9 mouse cellular contexts compared by ENCODE assay signal in the genomic region with DNA sequence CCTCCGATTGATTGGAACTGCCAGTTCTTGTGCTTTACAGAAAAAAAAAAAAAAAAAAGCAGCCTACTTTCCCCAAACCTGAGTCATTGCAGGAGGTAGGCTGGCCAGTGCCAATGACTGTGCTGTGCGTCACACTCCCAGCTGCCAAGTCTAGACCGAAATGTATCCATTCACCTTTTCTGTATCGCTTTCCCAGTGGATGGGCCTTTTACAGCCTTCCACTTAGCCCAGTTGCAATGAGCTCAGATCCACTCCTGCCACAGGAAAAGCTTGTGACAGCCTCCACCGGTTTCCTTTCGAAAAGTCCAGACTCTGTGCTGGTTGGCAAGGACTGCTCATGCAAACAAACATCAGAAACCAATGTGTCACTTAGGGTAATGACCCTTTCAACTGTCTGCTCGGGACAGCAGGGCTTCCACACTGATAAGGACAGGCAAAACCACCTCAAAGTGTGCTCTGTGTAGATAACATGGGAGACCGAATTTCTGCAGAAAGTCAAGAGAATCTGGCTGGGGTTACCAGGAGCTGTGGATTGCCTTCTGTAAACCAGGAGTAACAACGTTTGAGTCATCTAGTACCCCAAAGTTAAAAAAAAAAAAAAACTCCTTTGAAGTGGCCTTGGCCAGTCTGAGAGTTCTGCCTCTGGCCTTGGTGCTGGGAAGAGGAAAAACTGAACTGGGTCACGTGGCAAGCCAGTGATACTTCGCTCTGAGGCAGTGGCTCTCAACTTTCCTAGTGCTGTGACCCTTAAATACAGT. TPM values are rescaled to one million over a fixed set of nuclear protein-coding genes. Genes with fewer than 3 reads are reported as not detected.
DNase-seq lines count a peak whose midpoint lies in the region; ATAC-seq and TF ChIP-seq lines count a peak whose summit lies in the region.
"Had no signal": no experiment of that assay in that cellular context is flagged by ENCODE, and none has a peak within 500 bp of the region (broad histone marks: within the 10 kb centered on the region; RNA-seq: fewer than 3 reads in every experiment).

No protein-coding gene starts in this region.

- H3K4me3 ChIP-seq in heart, postnatal 0 days (ENCODE audit: low read depth, low read length) = no peak overlapping the region
- H3K4me3 ChIP-seq in CH12.LX (replicated peaks in 1 of 3; ENCODE audit: low read depth in 2 of 3, low read length in 2 of 3, poor library complexity in 1 of 3) = no peak overlapping the region
- H3K4me3 ChIP-seq in bone marrow, adult 2 months (replicated peaks; ENCODE audit: control insufficient read depth, low read depth, low read length) = peak overlapping the region; percentile 15
- H3K4me3 ChIP-seq in liver, embryonic 16.5 days (ENCODE audit: low read depth, low read length) = peak overlapping the region; percentile 50

- no peak overlapping the region for H3K4me2 ChIP-seq in heart, postnatal 0 days (ENCODE audit: low read depth, low read length)
- no peak overlapping the region for H3K4me2 ChIP-seq in CH12.LX (ENCODE audit: insufficient read depth, low read depth, poor library complexity, severe bottlenecking)
- H3K4me2 ChIP-seq in liver, embryonic 16.5 days (ENCODE audit: low read depth, low read length) = peak overlapping the region; percentile 76

- 35% methylated on average over 11 of the region's 11 CpGs for WGBS in heart, postnatal 0 days
- 16% methylated on average over 11 of the region's 11 CpGs for WGBS in bone marrow, adult 2 months
- WGBS in liver, embryonic 16.5 days (ENCODE audit: insufficient replicate concordance) = 10% methylated on average over 11 of the region's 11 CpGs

- intact Hi-C loops in heart, postnatal 36 days (cut with DNase I) = no loop called here

- dilution Hi-C loops in CH12.LX (cut with MboI; ENCODE audit: extremely low pct_ligation_motif_present, extremely low pct_unique_long_range_greater_than_20kb, low sequenced_read_pairs) = no loop called here

- peaks cover 9% of the 10 kb centered on the region; the same call in 1 of the 2 replicates for H3K36me3 ChIP-seq in heart, postnatal 0 days (replicated peaks; ENCODE audit: control insufficient read depth, insufficient read depth, low read length)
- H3K36me3 ChIP-seq in CH12.LX (replicated peaks in 1 of 2; ENCODE audit: control insufficient read depth in 1 of 2, insufficient read depth in 1 of 2, low read length in 1 of 2) = peaks cover 37 to 48% of the 10 kb centered on the region in 2 experiments
- H3K36me3 ChIP-seq in liver, embryonic 16.5 days (ENCODE audit: control insufficient read depth, insufficient read depth) = peaks cover 30% of the 10 kb centered on the region

- TF ChIP-seq CTCF in heart, postnatal 0 days (IDR thresholded peaks at IDR 0.05; ENCODE audit: low read depth) = no peak
- TF ChIP-seq CTCF in CH12.LX (conservative IDR thresholded peaks at IDR 0.05 in 1 of 2, IDR thresholded peaks at IDR 0.05 in 1 of 2; ENCODE audit: low read depth in 2 of 2, low read length in 2 of 2) = no peak
- no peak for TF ChIP-seq CTCF in bone marrow, adult 2 months (IDR thresholded peaks at IDR 0.05; ENCODE audit: control insufficient read depth, insufficient read depth, low read length)

- no peaks in the 10 kb centered on the region for H3K27me3 ChIP-seq in heart, postnatal 0 days (ENCODE audit: control insufficient read depth, insufficient read depth, low read length)
- H3K27me3 ChIP-seq in CH12.LX (replicated peaks) = no peaks in the 10 kb centered on the region
- H3K27me3 ChIP-seq in liver, embryonic 16.5 days (ENCODE audit: control insufficient read depth, insufficient read depth, low read depth, low read length) = no peaks in the 10 kb centered on the region

- no peak for TF ChIP-seq EP300 in heart, postnatal 0 days (IDR thresholded peaks at IDR 0.05; ENCODE audit: low read depth)
- no peak for TF ChIP-seq EP300 in CH12.LX (IDR thresholded peaks at IDR 0.05; ENCODE audit: low read length)

- H3K9ac ChIP-seq in heart, postnatal 0 days (replicated peaks; ENCODE audit: low read depth, low read length) = no peak overlapping the region
- no peak overlapping the region for H3K9ac ChIP-seq in CH12.LX (ENCODE audit: insufficient read depth, low read depth)
- peak overlapping the region; percentile 67 for H3K9ac ChIP-seq in liver, embryonic 16.5 days (ENCODE audit: low read depth, low read length)

- TF ChIP-seq POLR2A in CH12.LX (IDR thresholded peaks at IDR 0.05; ENCODE audit: low read depth, low read length) = no peak
- TF ChIP-seq POLR2A in bone marrow, adult 2 months (IDR thresholded peaks at IDR 0.05; ENCODE audit: borderline replicate concordance, control insufficient read depth, low read depth, low read length) = no peak

- H3K27ac ChIP-seq in heart, postnatal 0 days (ENCODE audit: low read depth) = no peak overlapping the region
- H3K27ac ChIP-seq in CH12.LX (ENCODE audit: insufficient read depth, low read depth) = no peak overlapping the region
- H3K27ac ChIP-seq in bone marrow, adult 2 months (ENCODE audit: control insufficient read depth, insufficient read depth, low read depth, low read length, poor library complexity) = peak overlapping the region; percentile 98
- H3K27ac ChIP-seq in liver, embryonic 16.5 days (ENCODE audit: low read length) = peak overlapping the region; percentile 99

- peak; percentile 39; the same call in 1 of the 2 replicates for ATAC-seq in heart, postnatal 0 days (ENCODE audit: insufficient read depth, low read depth)
- ATAC-seq in liver, embryonic 16.5 days (ENCODE audit: low read depth) = peak; percentile 98
- ATAC-seq: forebrain, embryonic 14.5 days had no signal

- in situ Hi-C loops in CH12.LX (cut with MboI; ENCODE audit: low pct_ligation_motif_present, low pct_unique_long_range_greater_than_20kb, low sequenced_read_pairs) = no loop called here

- no peak for DNase-seq in heart, postnatal 0 days (ENCODE audit: low spot score)
- DNase-seq in heart, postnatal 36 days = no peak
- no peak for DNase-seq in CH12.LX (ENCODE audit: extremely low read depth)
- no peak for DNase-seq in cerebellum, postnatal 25 days
- no peak for DNase-seq in kidney, adult 9 months
- DNase-seq in neural tube, embryonic 10.5 days (ENCODE audit: extremely low spot score, low spot score) = no peak

- H3K79me2 ChIP-seq in CH12.LX (replicated peaks; ENCODE audit: control insufficient read depth, extremely low read depth, insufficient read depth, poor library complexity, severe bottlenecking) = no peaks in the 10 kb centered on the region; the same call in 1 of the 2 replicates

- no peaks in the 10 kb centered on the region for H3K4me1 ChIP-seq in heart, postnatal 0 days (ENCODE audit: control insufficient read depth, insufficient read depth)
- peaks cover 0 to 8% of the 10 kb centered on the region in 2 experiments; a peak in 2 of 4 replicates for H3K4me1 ChIP-seq in CH12.LX (ENCODE audit: control insufficient read depth in 1 of 2, insufficient read depth in 2 of 2)
- H3K4me1 ChIP-seq in bone marrow, adult 2 months (ENCODE audit: control insufficient read depth, insufficient read depth, low read length) = peaks cover 2% of the 10 kb centered on the region; the same call in 1 of the 2 replicates
- H3K4me1 ChIP-seq in liver, embryonic 16.5 days (ENCODE audit: control insufficient read depth, low read depth, low read length) = peaks cover 36% of the 10 kb centered on the region

- no peaks in the 10 kb centered on the region for H3K9me3 ChIP-seq in heart, postnatal 0 days (replicated peaks; ENCODE audit: control insufficient read depth, low read length)
- no peaks in the 10 kb centered on the region for H3K9me3 ChIP-seq in CH12.LX (replicated peaks; ENCODE audit: low read length)
- H3K9me3 ChIP-seq in liver, embryonic 16.5 days (replicated peaks; ENCODE audit: control insufficient read depth, low read length) = no peaks in the 10 kb centered on the region

- TF ChIP-seq RAD21 in CH12.LX (IDR thresholded peaks at IDR 0.05; ENCODE audit: low read depth, low read length) = no peak

TF ChIP-seq in CH12.LX, 34 proteins besides CTCF, POLR2A, EP300 and RAD21 (continues in another document):
- no peak for TF ChIP-seq E2F4 (IDR thresholded peaks at IDR 0.05; ENCODE audit: insufficient replicate concordance, low read depth, low read length)
- TF ChIP-seq MAZ (IDR thresholded peaks at IDR 0.05; ENCODE audit: low read depth, low read length) = no peak
- peak; percentile 35; the same call in 1 of the 2 replicates for TF ChIP-seq BHLHE40 (IDR thresholded peaks at IDR 0.05; ENCODE audit: low read depth, low read length)
- no peak for TF ChIP-seq ETS1 (conservative IDR thresholded peaks at IDR 0.05; ENCODE audit: low read depth, low read length)

RNA-seq across cellular contexts. Expression of a gene that starts 12.0 kb away (rescaled TPM):
- 1.3 and 1.4 TPM in 2 replicates for total RNA-seq in heart, postnatal 0 days (2014; rRNA removed; ENCODE audit: low replicate concordance)
- 0.60 and 0.86 TPM in 2 replicates for polyA plus RNA-seq in heart, postnatal 0 days (2015; fragmentation: Nextera tagmentation; extraction: Ambion mirVana)
- under 1 TPM; 0.14 to 0.33 TPM for total RNA-seq in heart, postnatal 36 days (2021)
- total RNA-seq in CH12.LX (2012; rRNA removed) (6.4 and 6.7 TPM in 2 replicates), CH12.LX (2014; rRNA removed) (9.8 and 10.1 TPM in 2 replicates)
- polyA plus RNA-seq in CH12.LX (2012; ENCODE audit: insufficient read length, low read depth) = 8.2 and 8.3 TPM in 2 replicates
- 7.5 and 13.4 TPM in 2 replicates for polyA plus RNA-seq in bone marrow, adult 2 months (2011; ENCODE audit: insufficient read depth, insufficient read length, low replicate concordance, missing spikeins)
- polyA plus RNA-seq in liver, embryonic 16.5 days (2015; fragmentation: Nextera tagmentation; extraction: Ambion mirVana) = 16.3 and 17.3 TPM in 2 replicates

RNA-seq across cellular contexts. Expression of a gene that starts 26.8 kb away (rescaled TPM):
- 16.6 and 27.0 TPM in 2 replicates for total RNA-seq in heart, postnatal 0 days (2014; rRNA removed; ENCODE audit: low replicate concordance)
- polyA plus RNA-seq in heart, postnatal 0 days (2015; fragmentation: Nextera tagmentation; extraction: Ambion mirVana) = 38.3 and 39.6 TPM in 2 replicates
- total RNA-seq in heart, postnatal 36 days (2021) = 10 to 100 TPM; 34.0 to 39.3 TPM
- total RNA-seq in CH12.LX (2012; rRNA removed) = 48.8 and 53.0 TPM in 2 replicates
- total RNA-seq in CH12.LX (2014; rRNA removed) = 41.0 and 46.9 TPM in 2 replicates
- polyA plus RNA-seq in CH12.LX (2012; ENCODE audit: insufficient read length, low read depth) = 57.2 and 64.3 TPM in 2 replicates
- 18.9 and 25.3 TPM in 2 replicates for polyA plus RNA-seq in bone marrow, adult 2 months (2011; ENCODE audit: insufficient read depth, insufficient read length, low replicate concordance, missing spikeins)
- 26.8 and 27.1 TPM in 2 replicates for polyA plus RNA-seq in liver, embryonic 16.5 days (2015; fragmentation: Nextera tagmentation; extraction: Ambion mirVana)

RNA-seq across cellular contexts. Expression of a gene that starts 28.5 kb away (rescaled TPM):
- total RNA-seq in heart, postnatal 0 days (2014; rRNA removed; ENCODE audit: low replicate concordance) = 302 and 348 TPM in 2 replicates
- 62.6 and 69.9 TPM in 2 replicates for polyA plus RNA-seq in heart, postnatal 0 days (2015; fragmentation: Nextera tagmentation; extraction: Ambion mirVana)
- total RNA-seq in heart, postnatal 36 days (2021) = 100 to 1,000 TPM; 292 to 300 TPM
- total RNA-seq in CH12.LX (2012; rRNA removed) (54.2 and 55.0 TPM in 2 replicates), CH12.LX (2014; rRNA removed) (58.6 and 62.9 TPM in 2 replicates)
- 63.5 and 68.6 TPM in 2 replicates for polyA plus RNA-seq in CH12.LX (2012; ENCODE audit: insufficient read length, low read depth)
- polyA plus RNA-seq in bone marrow, adult 2 months (2011; ENCODE audit: insufficient read depth, insufficient read length, low replicate concordance, missing spikeins) = 22.7 and 38.1 TPM in 2 replicates
- polyA plus RNA-seq in liver, embryonic 16.5 days (2015; fragmentation: Nextera tagmentation; extraction: Ambion mirVana) = 6.4 and 10.8 TPM in 2 replicates

Comparison
In these comparisons a context has a peak if more than half of its experiments do, and no peak if none do; other contexts are left out.
1. H3K27ac ChIP-seq: peak in bone marrow, adult 2 months (single experiment) and liver, embryonic 16.5 days (single experiment); none in heart, postnatal 0 days (single experiment) and CH12.LX (single experiment).
2. H3K4me3 ChIP-seq: peak in bone marrow, adult 2 months (single experiment) and liver, embryonic 16.5 days (single experiment); none in heart, postnatal 0 days (single experiment) and CH12.LX (0 of 3).